Mouse (Mus musculus): Measurements from ENCODE around the gene Wapl. TPM values are rescaled to one million over a fixed set of nuclear protein-coding genes. Genes with fewer than 3 reads are reported as not detected.

Wapl gene
- polyA plus RNA-seq, 1 experiment from 2014 or later: 29.0 TPM

DNA sequence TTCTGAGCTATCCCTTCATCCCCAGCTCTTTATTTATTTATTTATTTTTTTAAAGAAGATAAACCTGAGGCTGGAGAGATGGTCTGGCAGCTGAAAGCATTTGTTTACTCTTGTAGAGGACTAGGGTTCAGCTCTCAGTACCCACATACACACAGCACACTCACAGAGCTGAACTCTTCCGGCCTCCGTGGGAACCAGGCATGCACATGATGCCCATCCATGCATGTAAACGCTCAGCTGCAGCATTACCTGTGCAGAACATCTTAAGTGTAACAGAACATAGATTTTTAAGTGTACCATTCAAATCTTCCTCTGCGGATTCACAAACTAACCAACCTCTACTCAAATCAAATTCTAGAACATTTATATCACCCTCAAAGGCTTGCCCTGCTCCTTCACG lies 92.5 kb downstream of the Wapl start:
- Histone ChIP-seq H3K27ac (no peak overlapping the region), H3K4me2 (replicated peaks) (no peak overlapping the region), H3K27me3 (replicated peaks) (no peaks in the 10 kb centered on the region; the same call in 1 of the 2 replicates), H3K4me1 (replicated peaks) (peaks cover 10% of the 10 kb centered on the region), H3K9ac (no peak overlapping the region), H3K9me3 (no peaks in the 10 kb centered on the region), H3K4me3 (replicated peaks) (no peak overlapping the region), H3K36me3 (no peaks in the 10 kb centered on the region)
- 89% methylated on average over 5 of the region's 5 CpGs for WGBS
- ATAC-seq: no peak

GRCm38 (mm10) chr14:34768373-34768772 lies 94.6 kb downstream of the Wapl start:
- Histone ChIP-seq H3K4me2 (replicated peaks) (peak overlapping the region; percentile 98), H3K4me3 (replicated peaks) (peak overlapping the region; percentile 45), H3K36me3 (no peaks in the 10 kb centered on the region), H3K27ac (no peak overlapping the region), H3K9ac (no peak overlapping the region), H3K9me3 (no peaks in the 10 kb centered on the region), H3K27me3 (replicated peaks) (no peaks in the 10 kb centered on the region; the same call in 1 of the 2 replicates), H3K4me1 (replicated peaks) (peaks cover 9% of the 10 kb centered on the region; the same call in 1 of the 2 replicates)
- ATAC-seq: peak; percentile 67
- 1% methylated on average over 10 of the region's 10 CpGs for WGBS

DNA sequence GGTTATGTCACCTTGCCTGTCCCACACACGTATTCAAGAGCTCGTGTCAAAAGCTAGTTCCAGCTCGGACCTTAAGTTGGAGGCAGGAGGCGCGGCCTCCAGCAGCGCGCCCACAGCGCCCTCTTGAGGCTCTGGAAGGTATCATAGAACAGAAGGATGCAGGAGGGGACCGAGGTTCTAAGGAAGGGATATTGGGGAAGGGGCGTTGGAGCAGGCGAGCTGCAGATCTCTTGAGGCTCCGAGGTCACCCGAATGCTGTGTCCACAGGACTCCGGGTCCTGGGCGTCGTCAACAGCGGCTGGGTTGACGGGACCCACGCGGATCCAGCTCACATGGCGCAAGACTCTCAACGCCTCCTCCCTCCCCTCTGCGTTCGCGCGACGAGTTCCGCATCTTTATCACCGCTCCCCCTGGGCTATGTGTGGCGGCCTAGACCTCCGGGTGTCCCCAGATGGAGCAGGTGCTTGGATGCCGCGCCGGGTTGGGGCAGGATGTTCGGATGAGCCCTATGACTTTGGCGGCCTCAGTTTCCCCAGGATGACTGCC lies 95.4 kb downstream of the Wapl start:
- Histone ChIP-seq H3K27me3 (replicated peaks) (no peaks in the 10 kb centered on the region; the same call in 1 of the 2 replicates), H3K4me1 (replicated peaks) (peaks cover 11% of the 10 kb centered on the region; the same call in 1 of the 2 replicates), H3K4me3 (replicated peaks) (peak overlapping the region; percentile 45), H3K9ac (peak overlapping the region; percentile 54), H3K27ac (no peak overlapping the region), H3K9me3 (no peaks in the 10 kb centered on the region), H3K4me2 (replicated peaks) (peak overlapping the region; percentile 98), H3K36me3 (no peaks in the 10 kb centered on the region)
- peak; percentile 68 for ATAC-seq
- WGBS: under 1% methylated on average over 36 of the region's 36 CpGs

- ATAC-seq: peak; percentile 37
- no peaks in the 10 kb centered on the region; the same call in 1 of the 2 replicates for H3K27me3 ChIP-seq (replicated peaks)
- H3K36me3 ChIP-seq: no peaks in the 10 kb centered on the region
- H3K27ac ChIP-seq: no peak overlapping the region; the same call in 1 of the 2 replicates
- no peaks in the 10 kb centered on the region for H3K9me3 ChIP-seq
- peak overlapping the region; percentile 98 for H3K4me2 ChIP-seq (replicated peaks)
- H3K4me1 ChIP-seq (replicated peaks): peaks cover 11% of the 10 kb centered on the region; the same call in 1 of the 2 replicates
- H3K4me3 ChIP-seq (replicated peaks): peak overlapping the region; percentile 45
- WGBS: 17% methylated on average over 32 of the region's 32 CpGs
- H3K9ac ChIP-seq: peak overlapping the region; percentile 54
Measured at GRCm38 (mm10) chr14:34769567-34770158, 95.9 kb downstream of the Wapl start.

- Histone ChIP-seq H3K27ac (no peak overlapping the region), H3K4me2 (replicated peaks) (no peak overlapping the region), H3K27me3 (replicated peaks) (no peaks in the 10 kb centered on the region; the same call in 1 of the 2 replicates), H3K4me1 (replicated peaks) (peaks cover 11% of the 10 kb centered on the region; the same call in 1 of the 2 replicates), H3K4me3 (replicated peaks) (no peak overlapping the region), H3K36me3 (no peaks in the 10 kb centered on the region), H3K9me3 (no peaks in the 10 kb centered on the region), H3K9ac (no peak overlapping the region)
- 85% methylated on average over 6 of the region's 6 CpGs for WGBS
- no peak for ATAC-seq
Measured at GRCm38 (mm10) chr14:34770467-34770866, 96.7 kb downstream of the Wapl start.

GRCm38 (mm10) chr14:34771601-34772000 lies 97.9 kb downstream of the Wapl start:
- Histone ChIP-seq H3K27me3 (replicated peaks) (no peaks in the 10 kb centered on the region; the same call in 1 of the 2 replicates), H3K4me3 (replicated peaks) (no peak overlapping the region), H3K4me1 (replicated peaks) (peaks cover 11% of the 10 kb centered on the region; the same call in 1 of the 2 replicates), H3K27ac (no peak overlapping the region), H3K4me2 (replicated peaks) (no peak overlapping the region), H3K9ac (no peak overlapping the region), H3K9me3 (no peaks in the 10 kb centered on the region), H3K36me3 (no peaks in the 10 kb centered on the region)
- no peak for ATAC-seq
- 31% methylated on average over 9 of the region's 9 CpGs for WGBS

DNA sequence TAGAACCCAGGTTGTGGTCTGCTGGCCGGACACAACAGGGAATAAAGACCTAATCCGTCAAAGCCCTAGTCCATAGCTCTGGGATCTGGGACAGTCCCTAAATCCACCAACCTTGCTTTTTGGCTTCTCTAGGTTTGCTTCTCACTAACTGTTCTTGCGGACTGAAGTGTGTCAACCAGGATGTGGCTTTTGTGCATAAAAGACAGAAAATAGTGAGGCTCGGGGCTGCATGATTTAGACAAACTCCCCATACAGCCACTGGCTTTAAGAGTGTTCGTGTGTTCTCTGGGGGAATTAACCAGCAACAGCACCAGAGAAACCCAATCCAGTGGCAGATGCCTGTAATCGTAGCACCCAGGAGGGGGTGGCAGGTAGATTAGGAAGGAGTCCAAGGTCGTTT lies 98.4 kb downstream of the Wapl start:
- peaks cover 11% of the 10 kb centered on the region; the same call in 1 of the 2 replicates for H3K4me1 ChIP-seq (replicated peaks)
- no peaks in the 10 kb centered on the region for H3K9me3 ChIP-seq
- ATAC-seq: no peak
- H3K27ac ChIP-seq: no peak overlapping the region
- H3K4me2 ChIP-seq (replicated peaks): no peak overlapping the region
- 69% methylated on average over 7 of the region's 7 CpGs for WGBS
- H3K36me3 ChIP-seq: no peaks in the 10 kb centered on the region
- no peak overlapping the region for H3K9ac ChIP-seq
- H3K27me3 ChIP-seq (replicated peaks): no peaks in the 10 kb centered on the region; the same call in 1 of the 2 replicates
- no peak overlapping the region for H3K4me3 ChIP-seq (replicated peaks)

DNA sequence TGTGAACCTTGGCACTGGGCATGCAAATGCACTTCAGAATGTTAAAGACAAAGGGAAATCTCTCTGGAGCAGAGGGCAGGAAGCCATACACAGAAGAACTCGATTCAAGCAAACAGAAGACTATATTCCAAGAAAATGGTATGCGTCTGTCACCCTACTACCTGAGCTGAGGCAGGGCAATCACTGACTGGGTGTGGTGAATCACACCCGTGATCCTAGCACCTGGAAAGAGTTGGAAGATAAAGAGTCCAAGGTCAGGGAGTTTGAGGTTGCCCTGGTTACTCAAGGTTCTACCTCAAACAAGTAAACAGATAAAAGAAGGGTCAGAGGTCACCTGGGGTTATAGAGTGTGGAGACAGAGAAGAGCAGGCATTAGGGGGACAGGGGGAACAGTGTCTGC lies 100.0 kb downstream of the Wapl start:
- WGBS: 50% methylated on average over 3 of the region's 3 CpGs
- Histone ChIP-seq H3K4me3 (replicated peaks) (no peak overlapping the region), H3K27ac (peak overlapping the region; percentile 42; the same call in 1 of the 2 replicates), H3K4me1 (replicated peaks) (peaks cover 11% of the 10 kb centered on the region; the same call in 1 of the 2 replicates), H3K4me2 (replicated peaks) (no peak overlapping the region), H3K27me3 (replicated peaks) (no peaks in the 10 kb centered on the region; the same call in 1 of the 2 replicates), H3K9me3 (no peaks in the 10 kb centered on the region), H3K9ac (no peak overlapping the region), H3K36me3 (no peaks in the 10 kb centered on the region)
- peak; percentile 67 for ATAC-seq

- H3K27ac ChIP-seq: no peak overlapping the region
- 77% methylated on average over 6 of the region's 6 CpGs for WGBS
Measured at GRCm38 (mm10) chr14:34774231-34774630, 100.5 kb downstream of the Wapl start.

DNA sequence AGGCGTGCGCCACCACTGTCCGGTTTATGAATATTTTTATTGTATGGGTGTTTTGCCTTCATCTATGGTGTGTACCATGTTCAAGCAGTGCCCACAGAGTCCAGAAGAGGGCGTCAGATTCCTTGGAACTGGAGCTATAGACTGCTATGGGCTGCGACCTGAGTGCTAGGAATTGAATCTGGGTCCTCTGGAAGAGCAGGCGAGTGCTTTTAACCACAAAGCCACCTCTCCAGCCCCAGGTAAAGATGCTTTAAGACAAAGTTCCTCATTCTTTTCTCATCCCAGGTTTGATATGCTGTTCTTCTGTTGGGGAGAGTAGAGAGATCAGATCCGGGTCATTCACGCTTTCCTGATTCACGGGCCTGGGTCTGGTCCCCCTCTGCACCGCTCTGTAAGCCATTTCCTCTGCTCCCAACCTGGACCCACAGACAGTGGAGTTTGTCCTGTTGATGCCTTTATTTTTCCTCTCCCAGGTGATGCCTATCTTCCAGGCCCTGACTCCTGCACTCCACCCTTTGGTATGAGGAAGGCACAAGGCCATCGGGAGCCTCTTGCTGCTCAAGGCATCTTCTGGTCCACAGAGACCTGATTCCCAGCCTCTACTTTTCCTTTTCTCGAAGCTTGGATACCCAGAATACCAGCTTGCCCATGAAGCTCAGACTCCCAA lies 103.1 kb downstream of the Wapl start:
- Histone ChIP-seq H3K36me3 (no peaks in the 10 kb centered on the region), H3K4me3 (replicated peaks) (no peak overlapping the region), H3K9me3 (no peaks in the 10 kb centered on the region), H3K4me1 (replicated peaks) (0 out of 2 replicates have a peak, but pooled peaks cover 5% of the 10 kb centered on the region), H3K27ac (no peak overlapping the region), H3K9ac (no peak overlapping the region), H3K4me2 (replicated peaks) (no peak overlapping the region), H3K27me3 (replicated peaks) (no peaks in the 10 kb centered on the region)
- WGBS: 86% methylated on average over 12 of the region's 12 CpGs
- no peak for ATAC-seq

More at GRCm38 (mm10) chr14:34774231-34774630, 100.5 kb downstream of the Wapl start:
- ATAC-seq: no peak
- Histone ChIP-seq H3K4me3 (replicated peaks) (no peak overlapping the region), H3K9me3 (no peaks in the 10 kb centered on the region), H3K4me1 (replicated peaks) (peaks cover 10% of the 10 kb centered on the region; the same call in 1 of the 2 replicates), H3K27me3 (replicated peaks) (no peaks in the 10 kb centered on the region; the same call in 1 of the 2 replicates), H3K9ac (no peak overlapping the region), H3K4me2 (replicated peaks) (no peak overlapping the region), H3K36me3 (no peaks in the 10 kb centered on the region)

- H3K4me3 ChIP-seq (replicated peaks): no peak overlapping the region
- 0 out of 2 replicates have a peak, but pooled peaks cover 3% of the 10 kb centered on the region for H3K4me1 ChIP-seq (replicated peaks)
- H3K27me3 ChIP-seq (replicated peaks): no peaks in the 10 kb centered on the region
- H3K4me2 ChIP-seq (replicated peaks): no peak overlapping the region
- 14% methylated on average over 10 of the region's 10 CpGs for WGBS
- H3K9ac ChIP-seq: no peak overlapping the region
- no peaks in the 10 kb centered on the region for H3K36me3 ChIP-seq
- no peaks in the 10 kb centered on the region for H3K9me3 ChIP-seq
- ATAC-seq: peak; percentile 14
- H3K27ac ChIP-seq: no peak overlapping the region
Measured at GRCm38 (mm10) chr14:34777810-34778209, 104.1 kb downstream of the Wapl start.

- peak; percentile 58 for ATAC-seq
- Histone ChIP-seq H3K9ac (no peak overlapping the region), H3K4me2 (replicated peaks) (no peak overlapping the region), H3K27me3 (replicated peaks) (no peaks in the 10 kb centered on the region), H3K4me1 (replicated peaks) (no peaks in the 10 kb centered on the region), H3K27ac (no peak overlapping the region), H3K9me3 (no peaks in the 10 kb centered on the region), H3K36me3 (no peaks in the 10 kb centered on the region), H3K4me3 (replicated peaks) (no peak overlapping the region)
- 67% methylated on average over 7 of the region's 7 CpGs for WGBS
Measured at GRCm38 (mm10) chr14:34778760-34779159, 105.0 kb downstream of the Wapl start.

Data from intestine, embryonic 15.5 days (tissue).